22 mouse cellular contexts compared by ENCODE assay signal in the genomic region with DNA sequence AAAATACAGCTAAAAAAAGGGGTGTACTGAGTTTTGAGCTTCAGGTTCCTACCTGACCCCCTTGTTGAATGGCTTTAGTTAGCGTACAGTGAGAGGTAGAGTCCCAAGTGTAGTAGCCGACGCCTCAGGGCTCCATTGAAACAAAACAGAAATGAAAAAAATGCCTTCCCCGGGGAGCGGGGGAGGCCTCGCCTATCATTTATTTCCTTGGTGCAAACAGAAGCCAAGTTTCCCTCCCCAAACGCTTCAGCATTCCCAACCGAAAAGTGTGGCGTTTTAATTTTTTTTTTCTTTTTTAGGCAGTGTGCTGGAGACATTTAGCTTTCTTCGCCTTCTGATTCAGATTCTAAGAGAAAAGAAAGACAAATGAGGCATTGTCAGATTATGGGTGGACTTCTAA.
"Had no signal": no experiment of that assay in that cellular context is flagged by ENCODE, and none has a peak within 500 bp of the region (broad histone marks: within the 10 kb centered on the region; RNA-seq: fewer than 3 reads in every experiment).

No protein-coding gene starts in this region.

- H3K4me1 ChIP-seq: hindbrain, embryonic 10.5 days; hindbrain, embryonic 12.5 days; intestine, embryonic 15.5 days; limb, embryonic 10.5 days; limb, embryonic 12.5 days; liver, embryonic 13.5 days; liver, embryonic 15.5 days had no signal

- H3K27ac ChIP-seq: heart, adult 2 months; heart, embryonic 13.5 days; heart, embryonic 15.5 days; hindbrain, embryonic 10.5 days; hindbrain, embryonic 12.5 days; hindbrain, embryonic 14.5 days; intestine, embryonic 15.5 days; limb, embryonic 10.5 days; limb, embryonic 12.5 days; liver, embryonic 13.5 days; liver, embryonic 15.5 days had no signal

- DNase-seq: gastrocnemius, postnatal 14 days; gastrocnemius, postnatal 36 days; heart, adult 11 months; heart, adult 2 months; heart, postnatal 14 days; heart, postnatal 36 days; kidney, adult 18-20 months; kidney, adult 8-10 months; kidney, postnatal 10 days; kidney, postnatal 25 days; kidney, postnatal 4 days; liver; liver, embryonic 13.5 days had no signal

- H3K4me3 ChIP-seq: heart, adult 2 months; heart, embryonic 13.5 days; heart, embryonic 15.5 days; hindbrain, embryonic 10.5 days; hindbrain, embryonic 12.5 days; intestine, embryonic 15.5 days; limb, embryonic 10.5 days; limb, embryonic 12.5 days; liver, embryonic 13.5 days; liver, embryonic 15.5 days had no signal
